Mouse (Mus musculus) gastrocnemius, adult 8-10 months (tissue): ENCODE measurements around the gene Lrrc26. TPM values are rescaled to one million over a fixed set of nuclear protein-coding genes. Genes with fewer than 3 reads are reported as not detected.

ENCODE experiments used
- DNase-seq, 2 experiments: peaks; one replicate each; pipeline ENCODE4 v3.0.0; 2022; ENCODE audit warnings: low spot score in 2 of 2
- total RNA-seq, 4 experiments: library from RNA; stranded (reverse); gene quantifications; 2 replicates each; pipeline ENCODE4 v1.2.4; 2022

The Lrrc26 gene
- total RNA-seq, 4 experiments from 2014 or later = not detected

DNA sequence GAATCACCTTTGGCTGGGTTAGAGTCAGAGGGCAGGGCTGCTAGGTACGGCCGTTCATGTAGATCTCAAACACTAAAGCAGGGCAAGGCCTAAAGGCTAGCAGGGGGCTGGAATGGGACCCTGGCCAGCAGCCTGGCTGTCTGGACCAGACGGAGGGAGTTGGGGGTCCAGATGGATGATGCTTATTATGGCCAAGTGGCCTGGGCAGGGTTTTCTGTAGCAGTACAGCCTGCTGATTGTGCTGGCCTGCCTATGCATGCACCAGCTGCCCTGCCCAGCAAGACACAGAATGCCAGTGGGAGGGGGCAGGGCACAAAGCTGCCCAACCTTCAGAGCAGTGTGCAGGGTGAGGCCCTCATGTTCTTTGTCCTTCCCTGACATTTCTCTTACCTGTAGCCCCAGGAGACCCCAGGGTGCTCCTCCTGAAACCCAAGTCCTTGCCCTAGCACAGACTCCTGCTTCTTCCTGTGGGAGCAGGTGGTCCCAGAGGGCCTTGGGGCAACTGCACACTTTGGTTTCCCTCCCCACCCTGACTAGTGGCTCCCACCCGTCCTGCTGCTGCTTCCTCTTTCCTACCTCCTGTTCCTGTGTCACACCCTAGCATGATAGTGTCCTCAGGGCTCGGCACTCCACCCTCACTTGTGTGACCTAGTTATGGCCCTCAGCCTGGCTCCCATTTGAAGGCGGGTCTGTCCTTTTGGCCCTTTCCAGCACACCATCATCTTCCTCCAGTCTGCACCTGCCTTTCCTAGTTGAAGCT is 23.6 kb upstream of the Lrrc26 start:
- DNase-seq = no peak

DNA sequence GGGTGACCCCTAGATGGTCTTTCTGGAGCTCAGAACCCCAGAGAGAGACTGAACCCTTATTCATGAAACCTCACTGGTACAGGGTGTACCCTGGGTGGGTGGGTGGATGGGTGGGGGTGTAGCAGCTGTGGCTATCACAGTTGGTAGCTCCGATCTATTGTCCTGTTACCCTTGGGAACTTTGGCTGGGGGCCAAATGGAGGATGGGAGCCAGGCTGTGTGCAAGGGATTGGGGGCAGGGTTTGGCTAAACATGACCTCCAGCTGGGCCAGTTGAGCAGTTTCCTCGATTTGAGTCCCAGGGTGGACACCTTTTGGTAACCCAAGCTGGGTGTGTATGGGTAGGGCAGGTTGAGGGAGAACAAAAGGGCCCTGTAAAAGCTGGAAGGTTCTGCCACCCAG is 23.0 kb upstream of the Lrrc26 start:
- DNase-seq = no peak

DNA sequence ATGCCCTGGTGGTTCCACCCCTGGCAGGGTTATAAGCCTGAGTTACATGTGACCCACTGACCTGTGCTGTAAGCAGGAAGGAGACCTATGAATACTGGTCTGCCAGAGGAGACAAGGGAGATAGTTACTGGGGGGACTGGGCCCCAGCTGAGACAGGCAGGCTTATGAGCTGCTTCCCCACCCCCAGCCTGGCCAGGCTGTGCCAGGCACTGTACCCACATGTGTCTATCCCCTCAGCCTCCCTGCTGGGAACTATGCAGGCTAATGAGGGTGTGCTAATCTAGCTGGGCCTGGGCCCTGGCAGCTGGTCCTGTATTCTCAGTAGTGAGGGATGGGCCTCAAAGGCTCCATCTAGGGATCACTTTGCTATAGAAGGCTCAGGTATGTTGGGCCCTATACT is 22.5 kb upstream of the Lrrc26 start:
- no peak for DNase-seq

DNA sequence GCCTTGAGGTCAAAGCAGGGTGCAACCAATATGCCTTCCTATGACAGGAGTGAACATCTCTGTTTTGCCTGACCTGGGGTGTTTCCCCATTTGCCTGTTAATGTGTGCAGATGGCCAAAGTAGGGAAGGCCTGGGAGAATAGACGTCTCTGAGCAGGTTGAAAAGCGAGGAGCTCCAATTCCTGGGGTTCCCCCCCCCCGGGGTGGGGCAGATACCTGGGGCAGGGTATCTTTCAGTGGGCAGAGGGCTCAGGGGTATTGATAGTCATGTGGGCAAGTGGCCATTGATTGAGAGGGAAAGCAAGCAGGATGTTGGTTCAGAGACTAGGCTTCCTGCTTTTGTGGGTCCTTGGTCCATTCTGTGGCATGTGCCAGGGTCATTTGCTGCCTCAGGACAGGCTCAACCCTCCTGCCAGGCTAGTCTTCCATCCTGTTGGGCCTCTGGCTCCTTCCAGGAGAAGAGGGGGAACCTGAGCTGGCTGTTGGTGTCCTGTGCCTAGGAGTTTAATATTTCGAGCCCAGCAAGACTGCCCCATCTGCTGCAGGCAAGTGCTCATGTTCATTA is 21.9 kb upstream of the Lrrc26 start:
- no peak for DNase-seq

DNA sequence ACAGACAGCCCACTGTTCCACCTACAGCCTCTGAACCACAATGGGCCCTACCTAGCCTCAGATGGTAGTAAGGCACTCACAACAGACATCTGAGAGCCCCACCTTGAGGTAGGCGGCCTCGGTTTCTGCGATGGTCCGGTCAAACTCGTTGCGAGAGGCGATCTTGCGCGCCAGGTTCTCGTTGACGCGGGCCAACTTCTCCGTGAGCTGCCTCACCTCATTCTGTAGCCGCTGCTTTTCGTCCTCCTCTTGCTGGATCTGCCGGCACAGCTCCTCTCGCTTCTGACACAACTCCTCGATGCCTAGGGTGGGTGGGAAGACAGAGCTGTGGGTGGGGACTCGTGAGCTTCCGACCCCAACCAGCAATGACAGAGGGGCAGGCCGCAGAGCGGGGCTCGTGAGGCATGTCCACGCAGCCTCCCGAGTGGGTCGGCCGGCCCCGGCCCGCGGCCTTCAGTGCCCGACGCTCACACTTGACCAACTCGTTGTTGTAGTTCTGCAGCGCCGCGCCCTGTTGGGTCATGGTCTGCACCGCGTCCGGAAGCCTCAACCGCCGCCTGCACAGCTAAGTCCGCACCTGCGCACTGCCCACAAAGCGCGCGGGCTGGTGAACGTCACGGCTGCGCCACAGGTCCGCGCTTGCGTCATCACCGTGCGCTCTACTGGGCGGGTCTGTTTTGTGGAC is 17.7 kb upstream of the Lrrc26 start, which contains the start of the genes Ssna1 and Anapc2:
Gene Ssna1, minus strand, starts transcription at position 612 of the 685 bp plus-strand sequence.
Gene Anapc2, plus strand, starts transcription at position 652 of the 685 bp plus-strand sequence.
- peak; percentile 92 to 95 for DNase-seq

DNA sequence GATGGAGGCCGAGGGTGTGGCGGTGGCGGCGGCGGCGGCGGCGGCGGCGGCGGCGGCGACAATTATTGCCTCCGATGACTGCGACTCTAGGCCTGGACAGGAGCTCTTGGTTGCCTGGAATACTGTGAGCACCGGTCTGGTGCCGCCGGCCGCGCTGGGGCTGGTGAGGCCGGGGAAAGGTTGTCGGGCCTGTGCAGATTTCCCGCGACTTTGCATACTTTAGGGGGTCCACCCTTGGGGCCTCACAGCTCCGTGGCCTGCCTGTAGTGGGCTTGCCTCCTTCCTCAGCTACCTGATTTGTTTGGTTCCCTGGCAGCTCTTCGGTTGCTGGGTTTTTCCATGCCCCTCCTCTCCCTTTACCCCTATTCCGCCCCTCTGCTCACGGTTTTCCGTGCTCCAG is 17.2 kb upstream of the Lrrc26 start:
- DNase-seq = no peak

DNA sequence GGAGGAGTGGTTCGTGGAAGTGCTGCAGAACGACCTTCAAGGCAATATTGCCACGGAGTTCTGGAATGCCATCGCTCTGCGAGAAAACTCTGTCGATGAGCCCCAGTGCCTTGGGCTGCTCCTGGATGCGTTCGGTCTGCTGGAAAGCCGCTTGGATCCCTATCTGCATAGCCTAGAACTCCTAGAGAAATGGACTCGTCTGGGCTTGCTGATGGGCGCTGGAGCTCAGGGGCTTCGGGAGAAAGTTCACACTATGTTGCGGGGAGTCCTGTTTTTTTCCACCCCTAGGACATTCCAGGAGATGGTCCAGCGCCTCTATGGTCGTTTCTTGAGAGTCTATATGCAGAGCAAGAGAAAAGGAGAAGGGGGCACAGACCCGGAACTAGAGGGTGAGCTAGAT is 16.7 kb upstream of the Lrrc26 start:
- no peak for DNase-seq

DNA sequence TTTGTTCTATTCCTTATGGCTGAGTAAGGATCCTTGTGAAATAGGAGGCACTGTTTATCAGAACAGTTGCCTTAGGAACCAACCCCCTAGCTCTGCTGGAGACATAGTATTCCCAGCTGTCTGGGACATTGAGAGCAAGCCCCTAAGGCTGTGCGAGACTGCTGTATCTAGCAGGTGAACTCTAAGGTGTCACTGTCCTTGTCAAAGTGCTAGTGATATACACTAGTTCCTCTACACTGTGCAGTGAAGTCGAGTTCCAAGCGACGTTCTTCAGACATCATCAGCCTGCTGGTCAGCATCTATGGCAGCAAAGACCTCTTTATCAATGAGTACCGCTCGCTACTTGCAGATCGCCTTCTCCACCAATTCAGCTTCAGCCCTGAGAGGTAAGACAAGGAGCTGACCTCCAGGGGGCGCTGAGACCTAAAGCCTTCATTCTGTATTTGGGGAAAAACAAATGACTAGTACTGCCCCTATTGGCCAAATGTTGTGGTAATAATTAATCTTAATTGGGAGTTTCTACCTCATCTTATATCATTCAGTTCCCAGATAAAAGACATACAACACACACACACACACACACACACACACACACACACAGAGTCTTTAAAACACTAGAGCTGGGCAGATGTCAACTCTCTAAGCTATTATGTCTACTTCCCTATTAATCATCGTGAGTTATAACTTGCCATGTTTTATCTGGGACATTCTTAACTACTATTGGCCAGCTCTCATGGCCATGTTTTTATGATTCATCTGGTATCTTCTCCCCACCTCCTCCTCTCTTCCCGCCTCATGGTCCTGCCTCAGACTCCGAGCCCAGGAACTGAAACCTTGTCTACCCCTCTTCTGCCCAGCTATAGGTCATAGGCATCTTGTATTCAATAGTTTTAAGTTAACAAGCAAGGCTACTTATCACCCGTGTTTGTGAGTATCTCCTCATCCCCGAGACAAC is 10.5 kb upstream of the Lrrc26 start:
- DNase-seq = peak in 1 of 2 experiments; percentile 59

DNA sequence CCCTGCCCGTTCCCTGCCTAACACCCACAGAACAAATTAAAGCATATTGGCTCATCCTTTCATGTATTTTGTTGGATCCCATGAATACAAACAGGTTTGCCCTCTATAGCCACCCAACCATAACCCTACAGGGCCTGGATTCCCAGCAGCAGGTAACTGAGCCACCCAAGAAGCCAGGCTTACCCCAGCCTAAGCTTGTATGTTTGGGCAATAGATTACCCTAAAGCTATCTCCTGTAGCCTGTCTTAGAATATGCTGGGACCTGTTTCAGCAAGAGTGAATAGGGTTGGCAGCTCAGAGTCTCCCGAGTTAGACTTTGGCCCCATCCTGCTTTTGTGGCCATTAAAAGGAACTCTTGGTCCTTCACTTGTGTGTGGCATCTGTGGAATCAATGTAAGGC is 4.2 kb upstream of the Lrrc26 start:
- no peak for DNase-seq

DNA sequence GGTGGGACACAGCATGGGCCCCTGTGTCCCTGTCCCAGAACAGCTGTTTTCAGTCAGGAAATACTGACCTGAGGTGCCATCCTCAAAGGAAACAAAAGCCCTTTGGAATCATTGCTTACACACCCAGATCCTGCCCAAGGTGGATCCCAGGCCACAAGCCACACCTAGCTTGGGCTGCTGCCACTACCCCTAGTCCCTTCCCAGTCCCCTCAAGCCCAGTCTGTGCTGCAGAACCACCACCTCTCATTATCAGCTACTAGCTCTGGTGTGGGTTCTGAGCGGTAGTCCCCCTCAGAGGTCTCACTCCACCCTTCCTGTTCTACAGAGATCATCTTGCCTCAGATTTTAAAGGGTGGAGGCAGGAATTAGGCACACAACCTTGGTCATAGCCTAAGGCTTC is 3.4 kb upstream of the Lrrc26 start:
- DNase-seq = no peak

DNA sequence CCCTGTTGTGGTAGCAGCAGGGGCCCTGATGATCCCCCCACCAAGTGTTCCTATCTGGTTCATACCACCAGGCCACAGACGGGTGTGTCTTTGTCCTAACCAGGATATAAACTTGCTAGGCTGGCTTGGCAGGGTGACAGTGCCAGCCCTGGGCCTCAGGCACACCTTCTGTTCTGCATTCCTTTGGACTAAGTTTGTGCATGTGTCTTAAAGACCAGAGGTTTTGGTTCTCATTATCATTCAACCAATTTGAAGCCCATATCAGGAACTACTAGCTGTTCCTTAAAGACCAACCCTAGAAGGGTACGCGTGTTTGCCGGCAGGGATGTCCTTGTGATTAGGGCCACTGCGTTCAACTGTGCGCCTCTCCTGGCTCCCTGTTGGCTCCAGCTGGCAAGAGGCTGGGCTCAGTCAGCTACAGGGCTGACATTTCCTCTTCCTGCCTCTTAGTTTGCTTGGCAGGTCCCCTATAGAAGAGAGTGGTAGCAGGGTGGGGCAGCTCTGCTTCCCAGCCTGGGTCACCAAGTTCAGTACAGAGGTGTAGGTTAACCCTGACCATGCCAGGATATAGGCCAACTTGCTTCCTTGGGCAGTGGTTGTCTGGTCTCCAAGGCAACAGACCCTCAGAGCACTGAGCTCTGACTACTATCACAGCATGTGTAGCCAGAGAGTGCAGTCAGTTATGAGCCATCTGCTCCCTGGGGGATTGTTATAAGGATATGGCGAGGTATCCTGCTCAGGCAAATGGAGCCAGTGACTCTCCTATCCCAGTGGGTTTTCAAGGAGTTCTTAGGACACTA is 2.7 kb upstream of the Lrrc26 start:
- no peak for DNase-seq

DNA sequence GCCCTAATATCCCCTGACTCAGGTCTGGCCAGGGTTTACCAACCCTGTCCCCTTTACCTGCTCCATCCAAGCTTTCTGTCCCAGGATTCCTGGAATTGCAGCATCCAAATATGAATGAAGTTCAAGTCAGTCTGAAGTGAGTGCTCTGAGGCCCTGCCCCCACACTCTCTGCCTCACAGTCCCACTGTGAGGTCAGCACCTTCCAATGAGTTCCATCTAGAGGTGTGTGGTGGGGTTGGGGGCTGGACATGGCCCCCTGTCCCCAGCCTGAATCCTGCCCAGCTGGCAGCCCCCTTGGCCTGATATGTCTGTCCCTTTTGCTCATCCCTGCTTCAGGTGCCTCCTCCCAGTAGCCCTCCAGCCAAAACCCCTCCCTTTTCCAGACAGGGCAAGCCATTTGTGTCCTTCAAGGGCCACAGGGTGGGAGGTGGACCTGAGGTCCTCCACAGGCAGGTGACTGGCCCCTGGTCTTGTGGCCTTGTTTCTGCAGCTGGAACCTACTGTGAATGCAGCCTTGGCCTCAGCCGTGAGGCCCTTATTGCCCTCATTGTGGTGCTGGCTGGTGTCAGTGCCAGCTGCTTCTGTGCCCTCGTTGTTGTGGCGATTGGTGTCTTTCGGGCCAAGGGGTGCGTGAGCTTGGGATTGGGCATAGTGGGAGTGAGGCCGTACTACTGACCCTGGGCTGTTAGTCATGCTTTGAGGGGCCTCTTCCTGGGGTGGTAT is 1.6 kb upstream of the Lrrc26 start, which contains the start of gene Tmem210:
Gene Tmem210, plus strand, starts transcription at position 219 of the 723 bp plus-strand sequence.
- no peak for DNase-seq

DNA sequence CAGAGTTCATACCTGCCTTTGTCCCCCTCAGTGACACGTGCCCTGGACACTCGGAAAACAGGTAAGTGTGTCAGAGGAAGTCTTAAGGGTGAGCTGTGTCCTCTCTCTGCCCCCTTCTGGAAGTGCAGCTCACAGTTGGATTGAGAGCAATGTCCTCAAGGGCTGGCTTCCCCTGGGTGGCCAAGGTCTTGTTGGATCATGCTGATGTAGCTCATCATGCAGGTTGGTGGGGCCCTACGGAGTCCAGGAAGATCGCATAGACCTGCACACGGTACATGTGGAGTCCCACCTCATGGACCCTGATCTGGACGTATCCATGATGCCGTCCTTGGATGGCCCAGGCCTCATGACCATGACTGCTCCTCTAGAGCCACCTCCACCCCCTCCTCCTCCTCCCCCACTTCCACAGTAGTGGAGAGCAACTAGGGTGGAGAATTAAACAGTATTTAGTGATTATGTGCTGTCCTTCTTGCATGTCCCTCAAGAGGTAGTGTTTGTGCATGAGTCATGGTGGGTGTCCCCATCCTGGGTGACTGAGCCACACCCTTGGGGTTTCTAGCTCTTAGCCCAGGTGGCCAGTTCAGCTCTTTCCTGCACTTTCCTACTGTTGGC is 875 bp upstream of the Lrrc26 start:
- DNase-seq = no peak

DNA sequence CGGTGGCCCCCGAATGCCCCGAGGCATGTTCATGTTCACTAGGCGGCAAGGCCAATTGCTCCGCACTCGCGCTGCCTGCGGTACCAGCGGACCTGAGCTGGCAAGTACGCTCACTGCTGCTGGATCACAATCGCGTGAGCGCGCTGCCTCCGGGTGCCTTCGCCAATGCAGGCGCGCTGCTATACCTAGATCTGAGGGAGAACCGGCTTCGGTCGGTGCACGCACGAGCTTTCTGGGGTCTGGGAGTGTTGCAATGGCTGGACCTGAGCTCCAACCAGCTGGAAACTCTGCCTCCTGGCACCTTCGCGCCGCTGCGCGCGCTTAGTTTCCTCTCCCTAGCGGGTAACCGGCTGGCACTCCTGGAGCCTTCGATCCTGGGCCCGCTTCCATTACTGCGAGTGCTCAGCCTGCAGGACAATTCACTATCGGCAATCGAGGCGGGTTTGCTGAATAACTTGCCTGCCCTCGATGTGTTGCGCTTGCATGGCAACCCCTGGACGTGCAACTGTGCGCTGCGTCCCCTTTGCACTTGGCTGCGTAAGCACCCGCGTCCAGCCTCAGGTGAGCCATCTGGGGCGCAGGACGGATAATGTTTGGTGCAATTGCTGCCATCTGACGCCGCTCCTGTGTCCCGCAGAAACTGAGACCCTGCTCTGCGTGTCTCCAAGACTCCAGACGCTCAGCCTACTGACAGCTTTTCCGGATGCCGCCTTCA is 543 bp downstream of the Lrrc26 start:
- DNase-seq = no peak

DNA sequence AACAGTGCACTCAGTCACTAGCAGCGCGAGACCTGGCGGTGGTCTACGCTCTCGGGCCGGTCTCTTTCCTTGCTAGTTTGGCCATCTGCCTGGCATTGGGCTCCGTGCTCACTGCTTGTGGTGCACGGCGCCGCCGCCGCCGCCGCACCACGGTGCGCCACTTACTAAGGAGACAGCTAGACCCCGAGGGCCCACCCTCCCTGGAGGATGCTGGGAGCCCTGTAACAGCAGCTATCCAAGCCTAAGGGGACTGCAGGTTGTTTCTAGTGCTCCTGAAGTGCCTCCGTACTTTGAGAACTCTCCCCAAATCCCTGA is 1.1 kb downstream of the Lrrc26 start:
- DNase-seq = no peak

DNA sequence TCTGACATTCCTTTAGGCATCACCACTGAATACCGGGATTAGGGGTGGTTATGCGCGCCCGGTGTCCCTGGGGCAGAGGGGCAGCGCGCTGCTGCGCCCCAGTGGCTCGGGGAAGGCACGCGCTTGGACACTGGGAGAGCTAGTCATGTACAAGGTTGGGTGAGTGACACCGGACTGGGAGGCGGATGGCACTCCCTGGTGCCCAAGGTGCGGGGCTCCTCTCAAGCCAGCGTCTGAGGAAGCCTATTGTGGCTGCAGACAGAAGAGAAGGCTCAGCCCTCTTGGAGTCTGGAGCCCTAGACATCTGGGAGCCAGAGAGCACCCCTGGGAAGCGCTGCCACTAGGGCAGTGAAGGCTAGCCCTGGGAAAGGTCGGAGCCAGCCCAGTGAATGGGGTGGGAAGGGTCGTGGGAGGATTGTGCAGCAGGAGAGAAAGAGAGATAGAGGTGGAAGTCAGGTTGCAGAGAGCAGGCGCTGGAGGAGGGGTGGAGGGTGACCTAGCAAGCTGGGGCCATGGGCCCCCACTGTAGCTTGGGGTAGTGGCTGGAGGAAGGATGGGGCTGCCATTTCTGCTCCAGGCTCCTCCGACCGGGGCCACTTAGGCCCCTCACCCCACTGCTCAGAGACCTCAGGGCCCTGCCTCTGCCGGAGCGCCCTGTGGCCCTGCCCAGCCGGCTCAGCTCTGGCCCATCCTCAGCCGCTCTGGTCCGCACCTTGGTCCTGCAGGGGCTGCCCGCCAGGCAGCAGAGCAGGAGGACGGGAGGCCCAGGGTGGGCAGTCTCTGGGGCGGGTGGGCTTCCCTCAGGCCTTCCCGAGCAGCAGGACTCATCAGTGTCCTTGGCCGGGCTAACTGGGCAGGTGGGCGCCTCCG is 1.7 kb downstream of the Lrrc26 start:
- no peak for DNase-seq

DNA sequence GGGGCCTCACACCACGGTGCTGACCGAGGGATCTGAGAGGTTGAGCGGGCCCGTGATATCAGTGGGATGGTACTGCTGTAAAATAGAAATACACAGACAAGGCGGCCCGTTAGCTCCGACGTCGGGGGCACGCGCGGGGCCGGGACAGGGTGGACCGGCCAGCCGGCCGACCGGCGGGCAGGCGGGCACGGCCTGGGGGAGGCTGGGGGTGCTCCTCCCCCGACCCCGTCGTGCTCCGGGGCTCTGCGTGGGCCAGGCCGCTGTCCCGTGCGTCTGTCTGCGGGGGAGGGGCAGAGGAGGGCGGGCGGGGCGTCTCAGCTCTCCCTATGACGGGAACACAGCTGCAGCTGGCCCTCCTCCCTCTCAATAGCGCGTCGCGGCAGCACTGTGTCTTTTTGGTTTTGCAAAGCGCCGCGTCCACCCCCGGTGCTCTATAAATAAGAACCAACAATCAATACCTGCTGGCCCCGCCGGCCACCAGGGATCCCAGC is 2.4 kb downstream of the Lrrc26 start:
- DNase-seq = no peak

DNA sequence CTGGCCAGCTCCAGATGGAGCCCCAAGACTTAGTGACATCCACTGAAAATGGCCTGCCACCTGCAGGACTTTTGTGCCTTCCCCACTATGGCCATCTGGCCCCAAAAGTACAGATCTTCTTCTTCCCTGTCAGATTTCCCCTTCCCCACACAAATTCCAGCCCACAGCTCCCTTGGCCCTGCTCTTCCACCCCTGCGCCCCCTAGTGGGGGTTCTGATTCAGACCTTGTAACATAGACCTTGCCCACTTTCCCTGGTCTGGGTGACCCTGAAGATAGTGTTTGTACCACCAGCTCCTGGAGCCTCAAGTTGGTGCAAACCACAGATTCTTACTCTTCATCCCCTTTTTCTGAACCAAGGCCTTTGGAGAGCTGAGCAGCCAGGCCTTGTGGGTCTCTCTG is 3.1 kb downstream of the Lrrc26 start:
- peak; percentile 60 to 63 for DNase-seq
